Mouse (Mus musculus) G1E (cell line): ENCODE measurements around the gene Sppl3.

ENCODE experiments used
- CTCF ChIP-seq: IDR thresholded peaks from 2 replicates; pipeline ENCODE4 v1.5.1; 2012; ENCODE audit warnings: low read depth, low read length, inconsistent platforms, mixed read lengths
- GATA1 ChIP-seq: IDR thresholded peaks from 2 replicates; pipeline ENCODE4 v1.6.1; 2012; ENCODE audit warnings: borderline replicate concordance, low read length, inconsistent platforms, mixed read lengths
- GATA2 ChIP-seq: IDR thresholded peaks from 2 replicates; pipeline ENCODE4 v1.6.1; 2012; ENCODE audit warnings: low read depth, low read length, inconsistent platforms, borderline replicate concordance
- TAL1 ChIP-seq: conservative IDR thresholded peaks from 2 replicates; pipeline ENCODE4 v1.6.1; 2012; ENCODE audit warnings: low read depth, low read length, inconsistent platforms, mixed read lengths

DNA sequence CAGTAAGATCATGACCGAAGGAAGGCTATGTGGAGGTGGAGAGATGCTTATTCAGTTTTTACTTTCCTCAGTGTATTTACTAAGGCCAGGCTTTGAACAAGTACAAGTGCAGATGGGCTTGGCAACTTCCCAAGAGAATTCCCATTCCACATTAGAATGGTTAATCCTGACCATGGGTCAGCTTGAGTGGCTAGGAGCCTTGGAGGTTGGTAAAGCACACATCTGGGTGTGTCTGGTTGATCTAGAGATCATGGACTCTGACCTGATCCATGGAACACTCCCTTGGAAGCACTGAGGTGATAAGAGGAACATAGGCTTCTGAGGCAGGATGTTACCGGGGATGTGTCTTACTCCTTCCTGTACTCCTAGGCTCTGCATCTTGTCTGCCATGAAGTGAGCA lies 21.7 kb downstream of the Sppl3 start:
- TF ChIP-seq TAL1, result no peak
- no peak for TF ChIP-seq CTCF
- TF ChIP-seq GATA1, result no peak
- TF ChIP-seq GATA2, result no peak
